28 mouse cellular contexts compared by ENCODE assay signal in genomic region chr5:139313536-139313935, GRCm38 (mm10). TPM values are rescaled to one million over a fixed set of nuclear protein-coding genes. Genes with fewer than 3 reads are reported as not detected.
"Had no signal": no experiment of that assay in that cellular context is flagged by ENCODE, and none has a peak within 500 bp of the region (broad histone marks: within the 10 kb centered on the region; RNA-seq: fewer than 3 reads in every experiment).

No protein-coding gene starts in this region.

- H3K27ac ChIP-seq: hindbrain, postnatal 0 days; kidney, postnatal 0 days; limb, embryonic 12.5 days; limb, embryonic 15.5 days; liver, embryonic 14.5 days; macrophage; stomach, embryonic 15.5 days had no signal

- H3K36me3 ChIP-seq: limb, embryonic 12.5 days; limb, embryonic 15.5 days; stomach, embryonic 15.5 days had no signal

- ATAC-seq: hindbrain, postnatal 0 days; inflammation-experienced regulatory T-cells, adult 6 months; liver, postnatal 0 days; lung, postnatal 0 days had no signal

- H3K4me3 ChIP-seq: limb, embryonic 12.5 days; limb, embryonic 15.5 days; stomach, embryonic 15.5 days had no signal

- H3K4me2 ChIP-seq: limb, embryonic 12.5 days; limb, embryonic 15.5 days; liver, embryonic 11.5 days; lung, embryonic 14.5 days; midbrain, embryonic 11.5 days; stomach, embryonic 15.5 days had no signal

- H3K9me3 ChIP-seq: limb, embryonic 12.5 days; limb, embryonic 15.5 days; stomach, embryonic 15.5 days had no signal

- H3K27me3 ChIP-seq: limb, embryonic 12.5 days; limb, embryonic 15.5 days; stomach, embryonic 15.5 days had no signal

- H3K4me1 ChIP-seq: limb, embryonic 12.5 days; limb, embryonic 15.5 days had no signal

- DNase-seq: left cerebral cortex, postnatal 4 days; liver, postnatal 0 days; lung, embryonic 14.5 days; midbrain, embryonic 14.5 days; right cerebral cortex, postnatal 4 days; spleen, adult 18-20 months; thymus, postnatal 25 days had no signal

- H3K9ac ChIP-seq: limb, embryonic 12.5 days; limb, embryonic 15.5 days; liver, embryonic 14.5 days; liver, postnatal 0 days; lung, embryonic 14.5 days; stomach, embryonic 15.5 days had no signal

RNA-seq across cellular contexts. Expression of gene Cyp2w1, which starts 38.9 kb away (rescaled TPM):
- total RNA-seq: hindbrain, postnatal 0 days; layer of hippocampus, adult 18-20 months; layer of hippocampus, postnatal 14 days; left cerebral cortex, adult 8-10 months; left cerebral cortex, postnatal 14 days; left cerebral cortex, postnatal 4 days; megakaryocyte-erythroid progenitor cell, adult 5-6 weeks; midbrain, postnatal 0 days had no signal
- polyA plus RNA-seq: hindbrain, postnatal 0 days; inflammation-experienced regulatory T-cells, adult 6 months; kidney, postnatal 0 days; liver, embryonic 11.5 days; liver, postnatal 0 days; lung, embryonic 14.5 days; lung, postnatal 0 days; macrophage; midbrain, embryonic 11.5 days; midbrain, embryonic 14.5 days; midbrain, postnatal 0 days; neural tube, embryonic 11.5 days; neural tube, embryonic 14.5 days; thymus, postnatal 0 days; urinary bladder, adult 2 months had no signal
